Mouse (Mus musculus): ENCODE data around the gene Cdh12.

The Cdh12 gene

DNA sequence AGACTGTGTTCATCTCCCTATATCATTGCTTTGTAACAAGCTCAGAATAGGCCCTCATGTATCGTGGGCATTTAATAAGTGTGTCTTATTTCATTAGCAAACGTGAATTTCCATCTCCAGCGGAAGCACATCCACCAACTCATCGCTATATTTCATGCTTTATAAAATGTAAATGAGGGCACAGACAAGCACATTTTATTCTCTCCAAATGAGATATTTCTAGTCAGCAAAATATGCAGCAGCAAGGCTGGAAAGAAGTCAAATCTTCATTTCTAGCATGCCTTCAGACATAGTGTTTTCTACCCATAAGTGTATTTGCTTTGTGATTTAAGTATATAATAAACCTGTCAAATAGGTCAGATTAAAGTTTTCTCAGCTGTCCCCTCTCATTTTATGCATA lies 262.8 kb downstream of the Cdh12 start:
- DNase-seq (ENCODE audit: low spot score), result no peak

DNA sequence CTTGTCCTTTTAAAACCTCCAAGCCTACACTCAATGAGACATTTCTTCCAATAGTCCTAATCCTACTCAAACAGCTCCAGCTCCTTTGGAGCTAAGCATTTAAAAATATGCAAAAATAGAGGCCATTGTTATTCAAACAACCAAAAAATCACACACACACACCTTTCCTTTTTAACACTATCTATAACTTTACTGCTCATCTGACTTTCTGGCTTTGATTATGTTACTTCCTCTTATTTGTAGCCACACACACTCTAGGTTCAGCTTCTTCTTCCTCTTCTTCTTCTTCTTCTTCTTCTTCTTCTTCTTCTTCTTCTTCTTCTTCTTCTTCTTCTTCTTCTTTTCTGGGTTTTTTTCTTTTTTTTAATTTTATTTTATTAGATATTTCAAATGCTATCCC lies 323.2 kb downstream of the Cdh12 start:
- no peak for DNase-seq (ENCODE audit: low spot score)

DNA sequence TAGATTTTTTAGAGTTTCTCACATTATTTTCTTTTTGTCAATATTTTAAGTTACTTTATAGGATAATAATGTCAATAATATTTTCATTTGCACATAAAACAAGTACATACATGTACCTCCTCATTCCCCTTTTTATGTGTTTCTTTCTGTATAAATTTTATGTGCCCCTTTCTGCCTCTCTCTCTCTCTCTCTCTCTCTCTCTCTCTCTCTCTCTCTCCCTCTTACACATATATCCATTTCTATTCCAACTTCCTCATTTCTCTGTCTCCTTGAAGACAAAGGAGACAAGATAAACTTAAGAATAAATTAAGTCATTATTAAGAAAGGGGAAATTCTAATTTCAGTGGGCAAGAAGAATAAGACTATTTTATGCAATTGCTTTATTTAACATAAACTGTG lies 324.4 kb downstream of the Cdh12 start:
- no peak for DNase-seq (ENCODE audit: low spot score)

DNA sequence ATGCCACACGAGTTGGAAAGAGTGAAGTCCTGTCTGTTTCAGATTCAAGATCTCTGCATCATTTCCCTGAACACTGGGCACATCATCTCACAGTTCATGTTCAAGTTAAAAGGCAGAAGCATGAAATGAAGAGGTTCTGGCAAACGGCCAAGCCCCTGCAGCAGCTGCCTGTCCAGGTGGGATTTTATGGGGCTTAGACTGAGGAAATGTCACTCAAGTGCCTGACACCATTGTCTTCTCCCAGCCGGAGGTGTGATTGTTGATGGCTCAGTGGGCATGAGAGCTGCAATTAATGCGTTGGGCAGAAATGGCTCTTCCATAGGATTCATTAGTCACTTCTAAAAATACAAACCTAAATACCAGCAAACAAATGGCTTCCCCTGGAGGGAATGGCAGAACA lies 347.9 kb downstream of the Cdh12 start:
- no peak for DNase-seq (ENCODE audit: low spot score)

DNA sequence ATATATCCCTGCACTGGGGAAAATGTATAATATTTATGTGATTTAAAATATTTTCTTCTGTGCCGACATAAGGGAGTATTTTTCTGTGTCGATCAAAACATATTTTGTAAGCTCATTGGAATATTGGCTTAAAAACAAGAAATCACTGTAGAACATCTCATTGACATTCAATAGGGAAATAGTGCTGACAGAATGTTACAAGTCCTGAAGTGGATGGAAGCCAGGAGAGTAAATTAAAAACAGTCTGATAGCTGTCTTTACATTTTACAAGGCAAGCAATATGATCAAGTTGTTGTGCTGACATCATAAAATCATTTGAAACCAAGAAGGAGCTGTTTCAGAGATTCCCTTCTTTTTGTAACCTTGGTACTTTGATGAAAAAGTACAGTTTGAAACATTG lies 349.5 kb downstream of the Cdh12 start:
- DNase-seq (ENCODE audit: low spot score), result no peak

DNA sequence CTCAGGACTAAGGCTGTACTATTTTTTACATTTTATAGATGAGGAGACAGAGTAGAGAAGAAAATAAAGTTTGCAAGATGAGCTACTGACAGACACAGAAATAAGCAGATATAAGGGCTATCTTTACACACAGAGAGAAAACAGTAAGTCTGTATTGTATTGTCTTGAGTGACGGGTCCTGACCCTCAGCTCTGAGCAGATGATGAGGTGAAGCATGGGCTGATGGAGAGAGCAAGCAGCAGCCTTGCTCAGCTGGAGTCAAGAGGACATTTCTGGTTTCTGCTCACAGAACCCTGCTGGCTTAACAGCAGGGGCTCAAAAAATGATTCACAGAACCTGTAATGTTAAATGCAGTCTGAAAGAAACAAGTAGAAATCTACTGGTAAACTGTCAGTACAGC lies 386.8 kb downstream of the Cdh12 start:
- DNase-seq (ENCODE audit: low spot score), result no peak

DNA sequence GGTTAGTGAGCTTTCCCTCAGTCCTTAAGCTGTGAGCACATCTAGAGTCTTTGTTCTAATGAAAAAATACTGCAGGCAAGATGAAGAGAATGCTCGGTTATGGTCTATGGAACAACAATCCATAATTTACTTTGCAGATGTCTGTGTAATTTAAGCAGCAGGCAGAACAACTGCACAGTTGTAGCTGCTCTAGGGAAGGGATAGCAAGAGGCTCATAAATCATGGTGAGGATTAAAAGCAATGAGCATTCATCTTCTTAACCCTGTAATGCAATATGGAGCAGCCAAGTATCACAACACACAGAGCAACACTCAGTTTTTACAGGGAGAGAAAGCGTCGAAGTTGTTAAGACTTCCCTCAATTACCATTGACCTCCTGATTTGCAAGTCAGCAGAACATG lies 387.9 kb downstream of the Cdh12 start:
- DNase-seq (ENCODE audit: low spot score), result no peak

DNA sequence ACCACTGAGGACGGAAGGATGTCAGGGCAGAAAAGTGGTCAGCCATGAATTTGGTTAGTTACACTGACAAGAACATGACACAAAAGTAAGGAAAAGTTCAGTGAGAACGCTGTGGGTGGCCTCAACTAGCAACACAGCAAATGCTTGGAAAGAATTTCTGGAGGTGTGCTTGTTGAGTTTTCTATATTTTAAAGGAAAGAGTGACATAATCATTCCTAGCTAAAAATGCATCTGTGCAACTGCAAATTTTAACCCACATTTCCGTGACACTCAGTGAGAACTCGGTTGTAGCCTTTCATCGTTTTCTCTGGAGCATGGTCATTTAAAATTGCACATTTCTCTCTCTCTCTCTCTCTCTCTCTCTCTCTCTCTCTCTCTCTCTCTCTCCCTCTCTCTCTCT lies 392.4 kb downstream of the Cdh12 start:
- DNase-seq (ENCODE audit: low spot score), result no peak

DNA sequence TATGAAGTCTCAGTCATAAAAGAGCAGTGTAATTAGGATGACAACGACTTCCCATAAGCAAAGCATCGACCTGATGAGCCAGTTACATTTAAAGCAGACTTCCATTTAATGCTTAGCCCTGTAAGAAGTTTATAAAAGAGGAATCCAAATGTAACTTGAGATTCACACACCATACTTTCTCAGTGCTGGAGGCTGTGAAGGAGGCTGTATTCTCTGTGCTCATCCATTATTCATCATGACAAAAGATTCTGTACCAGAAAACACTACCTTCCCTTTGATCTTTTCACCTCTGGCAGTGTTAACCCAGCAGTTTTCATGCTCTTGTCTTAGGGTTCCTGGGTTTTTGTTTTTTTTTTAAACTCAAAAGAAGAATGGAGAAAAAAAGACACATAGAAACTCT lies 414.0 kb downstream of the Cdh12 start:
- no peak for DNase-seq (ENCODE audit: low spot score)

DNA sequence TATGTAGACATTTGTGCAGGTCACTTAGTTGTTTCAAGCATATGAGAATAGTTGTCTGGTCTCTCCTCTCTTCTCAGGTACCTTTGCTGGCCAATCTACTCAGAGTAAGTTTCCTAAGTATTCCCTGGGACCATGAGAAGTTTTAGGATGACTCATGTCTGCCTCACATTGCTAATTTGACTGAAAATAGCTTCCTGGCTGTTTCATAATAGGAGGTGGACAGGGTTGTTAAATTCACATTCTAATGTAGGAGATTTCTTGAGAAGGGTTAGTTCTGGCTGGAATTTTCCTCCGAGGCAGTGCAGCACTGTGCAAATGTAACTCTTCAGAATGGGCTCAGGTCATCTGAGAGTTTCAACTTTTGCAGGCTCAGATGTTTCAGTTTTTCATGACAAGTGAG lies 423.5 kb downstream of the Cdh12 start:
- no peak for DNase-seq (ENCODE audit: low spot score)

DNA sequence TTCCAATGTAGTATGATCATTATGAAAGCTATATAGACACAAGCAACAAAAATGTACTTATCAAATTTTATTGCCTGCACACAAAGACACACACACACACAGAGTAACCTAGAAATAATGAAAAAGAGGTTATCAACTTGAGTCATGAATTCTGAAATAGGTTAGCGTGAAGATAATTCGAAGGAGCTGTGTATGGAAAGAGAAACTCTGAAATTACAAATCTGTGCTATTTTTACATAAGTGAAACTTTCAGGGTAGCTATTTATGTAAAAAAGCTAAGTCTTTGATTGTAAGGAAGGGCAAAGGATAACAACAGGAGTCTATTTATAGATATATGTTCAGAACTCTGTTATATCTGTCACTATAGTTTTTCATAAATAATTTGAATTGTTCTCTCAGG lies 427.9 kb downstream of the Cdh12 start:
- no peak for DNase-seq (ENCODE audit: low spot score)

DNA sequence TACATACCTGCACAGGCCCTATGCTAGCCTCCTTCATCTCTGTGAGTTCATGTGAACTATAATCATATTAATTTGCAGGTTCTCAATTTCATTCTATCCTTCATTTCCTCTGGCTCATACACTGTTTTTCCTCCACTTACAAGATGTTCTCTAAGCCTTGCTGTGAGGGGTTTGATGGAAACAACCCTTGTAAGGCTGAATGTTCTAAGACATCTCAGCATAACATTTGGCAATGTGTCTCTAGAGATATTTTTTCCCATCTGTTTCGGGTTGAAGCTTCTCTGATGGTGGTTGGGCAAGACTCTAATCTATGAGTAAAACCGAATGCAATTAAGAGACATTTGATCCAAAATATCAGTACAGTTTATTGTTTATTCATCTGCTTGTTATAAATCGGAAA lies 444.4 kb downstream of the Cdh12 start:
- DNase-seq (ENCODE audit: low spot score), result no peak

DNA sequence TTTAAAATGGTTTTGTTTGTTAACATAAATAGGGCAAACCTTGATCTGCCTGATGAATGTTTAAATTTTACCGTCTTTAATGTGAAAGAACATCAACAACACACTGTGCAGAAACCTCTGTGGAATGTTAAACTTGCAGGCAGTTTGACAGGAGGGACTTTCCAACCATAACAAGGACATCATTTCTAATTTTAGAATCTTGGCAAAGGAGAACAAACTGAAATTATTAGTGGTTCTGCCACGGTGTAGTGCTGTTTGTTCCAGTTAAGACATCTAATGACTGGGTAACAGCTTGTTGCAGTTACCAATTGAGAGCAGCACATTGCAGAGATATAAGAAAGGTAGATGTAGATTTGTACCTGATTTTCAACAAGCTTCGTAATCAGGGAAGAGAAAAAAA lies 453.5 kb downstream of the Cdh12 start:
- DNase-seq (ENCODE audit: low spot score), result no peak

DNA sequence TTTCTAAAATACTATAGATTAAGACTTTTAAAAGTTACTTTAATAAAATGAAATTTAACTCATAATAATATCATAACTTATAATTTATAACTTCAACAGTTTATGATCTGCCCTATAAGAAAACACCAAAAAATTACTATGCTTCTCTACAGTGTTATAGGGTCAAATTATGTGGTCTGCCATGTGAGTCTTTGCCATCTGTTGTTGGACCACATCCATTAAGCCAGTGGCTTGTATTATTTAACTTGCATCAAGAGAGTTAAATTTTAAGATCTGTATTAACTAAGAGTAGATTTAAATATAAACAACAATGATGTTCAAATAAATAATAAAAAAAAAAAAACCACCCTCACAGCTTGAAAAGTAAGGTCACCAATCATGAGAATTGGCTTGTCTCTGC lies 479.2 kb downstream of the Cdh12 start:
- no peak for DNase-seq (ENCODE audit: low spot score)

DNA sequence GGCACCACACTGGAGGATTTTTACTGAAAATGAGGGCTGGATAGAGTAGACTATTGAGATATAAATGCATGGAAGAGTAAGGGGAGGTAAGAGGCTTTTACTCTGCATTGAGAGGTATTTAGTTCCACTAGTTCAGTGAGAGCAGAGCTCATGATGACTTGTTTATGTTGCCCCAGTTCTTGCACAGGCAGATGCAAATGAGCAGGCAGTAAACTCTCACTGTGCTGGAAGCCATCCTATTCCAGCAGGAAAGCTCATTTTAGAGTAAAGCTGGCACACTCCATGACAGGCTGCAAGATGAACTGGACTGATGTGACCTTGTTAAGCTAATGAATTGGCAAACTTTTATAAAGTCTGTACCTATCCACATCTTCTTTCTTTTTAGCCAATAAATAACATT lies 494.9 kb downstream of the Cdh12 start:
- DNase-seq (ENCODE audit: low spot score), result no peak

DNA sequence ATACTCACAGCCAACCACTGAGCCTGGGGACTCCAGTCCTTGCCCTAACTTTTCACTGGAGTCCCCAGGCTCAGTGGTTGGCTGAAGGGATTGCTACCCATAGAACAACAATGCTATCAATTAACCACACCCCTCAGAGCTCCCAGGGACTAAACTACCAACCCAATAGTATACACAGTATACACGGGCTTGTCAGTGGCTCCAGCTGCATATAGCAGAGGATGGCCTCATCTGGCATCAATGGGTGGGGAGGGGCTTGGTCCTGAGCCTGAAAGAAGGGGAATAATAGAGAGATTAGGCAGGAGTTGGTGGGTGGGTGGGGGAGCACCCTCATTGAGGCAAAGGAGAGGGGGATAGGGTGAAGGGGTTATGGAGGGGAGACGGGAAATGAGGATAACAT lies 518.4 kb downstream of the Cdh12 start:
- no peak for DNase-seq (ENCODE audit: low spot score)

DNA sequence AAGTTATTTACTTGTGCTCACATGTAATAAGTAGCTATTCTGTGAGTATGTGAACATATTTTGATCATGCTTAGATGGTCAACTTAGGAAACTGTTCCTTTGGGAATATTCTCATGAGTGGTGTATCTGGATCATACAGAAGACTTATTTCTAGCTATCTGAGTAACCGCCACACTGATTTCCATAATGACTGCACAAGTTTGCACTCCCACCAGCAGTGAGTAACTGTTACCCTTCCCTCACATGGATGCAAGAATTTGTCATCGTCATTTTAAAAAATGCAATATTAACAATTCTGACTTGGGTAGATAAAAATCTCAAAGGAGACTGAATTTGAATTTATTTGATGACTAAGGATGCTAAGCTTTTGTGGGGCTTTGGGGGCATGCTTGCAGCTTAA lies 522.0 kb downstream of the Cdh12 start:
- no peak for DNase-seq (ENCODE audit: low spot score)

DNA sequence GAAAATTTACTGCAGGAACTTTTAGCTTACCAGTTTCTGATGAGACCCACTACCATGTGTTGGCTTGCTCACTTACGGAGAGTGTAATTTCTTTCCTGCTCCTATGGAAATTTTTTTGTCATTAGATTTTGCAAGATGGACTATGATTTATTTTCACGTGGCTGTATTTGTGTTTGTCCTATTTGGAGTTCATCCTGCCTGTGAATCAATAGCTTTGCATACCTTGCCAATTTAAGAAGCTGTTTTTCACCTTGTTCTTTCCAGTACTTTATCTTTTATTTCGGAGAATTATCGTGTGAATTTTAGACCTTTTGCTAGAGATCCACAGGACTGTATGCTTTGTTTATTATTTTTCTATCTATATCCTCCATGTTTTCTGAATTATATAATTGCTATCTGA lies 551.5 kb downstream of the Cdh12 start:
- DNase-seq (ENCODE audit: low spot score), result no peak

DNA sequence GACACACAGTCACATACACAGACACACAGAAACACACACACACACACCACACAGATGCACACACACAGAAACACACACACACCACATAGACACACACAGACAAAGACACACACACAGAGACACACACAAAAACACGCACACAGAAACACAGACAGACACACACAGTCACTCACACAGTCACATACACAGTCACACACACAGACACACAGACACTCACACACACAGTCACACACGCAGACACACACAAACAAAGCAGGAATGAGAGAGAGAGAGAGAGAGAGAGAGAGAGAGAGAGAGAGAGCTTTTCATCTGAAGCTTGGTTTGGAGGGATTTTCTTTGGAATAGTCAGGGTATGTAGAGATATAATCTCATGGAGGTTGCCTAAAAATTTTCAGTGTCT lies 558.9 kb downstream of the Cdh12 start:
- DNase-seq (ENCODE audit: low spot score), result no peak

DNA sequence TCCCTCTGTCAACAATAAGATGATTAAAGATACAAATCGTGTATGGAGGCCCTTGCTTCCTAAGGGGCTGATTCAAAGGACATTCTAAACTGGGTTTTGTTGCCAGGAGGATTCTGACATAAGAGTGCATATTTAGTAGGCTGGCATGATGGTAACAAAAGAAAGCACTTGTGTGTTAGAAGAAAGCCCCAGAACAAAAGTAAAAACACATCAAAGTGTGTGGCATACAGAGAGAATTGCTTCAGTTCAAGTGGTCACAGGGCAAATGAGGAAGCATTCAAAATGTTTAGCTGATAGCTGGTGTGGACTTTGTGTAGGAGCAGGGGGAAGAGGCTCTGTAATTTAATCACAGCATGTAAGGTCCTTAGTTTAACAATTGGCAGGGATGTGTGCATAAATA lies 559.4 kb downstream of the Cdh12 start:
- DNase-seq (ENCODE audit: low spot score), result no peak

DNA sequence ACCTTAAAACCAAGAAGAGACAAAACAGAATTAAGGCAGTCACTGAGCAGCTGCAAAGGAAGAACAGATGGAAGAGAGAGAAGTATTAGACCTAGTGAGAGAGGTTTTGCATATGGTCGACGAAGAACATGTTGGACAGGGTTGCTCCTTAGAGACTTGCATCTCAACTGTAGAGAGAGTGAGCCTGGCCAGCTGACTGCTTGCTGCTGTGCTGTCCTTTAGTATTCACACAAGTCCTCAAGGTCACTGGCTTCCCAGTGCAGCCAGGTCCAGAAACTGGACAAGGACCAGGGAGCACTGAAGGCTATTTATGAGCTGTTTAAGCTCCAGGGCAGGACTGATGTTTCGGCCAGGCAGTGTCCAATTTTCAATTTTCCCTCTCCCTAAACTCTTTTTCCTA lies 559.9 kb downstream of the Cdh12 start:
- no peak for DNase-seq (ENCODE audit: low spot score)

DNA sequence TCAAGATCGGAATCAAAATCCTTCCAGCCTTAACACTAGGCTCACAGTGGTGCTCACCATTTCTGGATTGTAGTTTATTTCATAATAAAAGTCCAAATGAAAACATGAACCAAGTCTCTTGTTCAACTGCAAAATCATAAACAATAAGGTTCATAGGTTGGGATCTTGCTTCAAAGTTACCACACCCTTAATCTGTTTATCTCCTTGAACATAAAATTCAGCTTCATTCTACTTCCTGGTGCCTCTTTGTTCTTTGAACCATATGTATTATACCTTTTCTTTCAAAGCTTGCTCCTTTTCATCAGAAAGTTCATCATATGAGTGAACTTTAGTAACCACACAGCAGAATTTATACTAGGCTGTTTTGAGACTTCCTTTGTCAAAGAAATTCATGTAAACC lies 614.6 kb downstream of the Cdh12 start:
- DNase-seq (ENCODE audit: low spot score), result no peak

DNA sequence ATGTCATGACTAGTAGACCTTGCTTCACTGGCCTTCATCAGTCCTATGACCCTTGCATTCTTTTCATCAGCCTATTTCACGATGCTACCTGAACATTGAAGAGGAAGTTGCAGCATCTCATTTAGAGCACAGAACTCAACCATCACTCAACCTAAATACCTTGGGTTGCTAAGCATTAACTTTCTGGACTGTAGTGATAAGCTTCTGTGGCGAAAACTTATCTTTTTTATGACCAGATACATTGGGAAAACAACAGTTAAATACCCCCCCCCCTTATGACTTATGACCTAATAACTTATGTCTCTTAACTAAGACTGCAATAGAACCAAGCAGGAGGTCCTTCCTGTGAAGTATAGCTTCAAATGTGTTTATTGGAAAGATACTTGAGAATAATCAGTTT lies 620.2 kb downstream of the Cdh12 start:
- DNase-seq (ENCODE audit: low spot score), result no peak

DNA sequence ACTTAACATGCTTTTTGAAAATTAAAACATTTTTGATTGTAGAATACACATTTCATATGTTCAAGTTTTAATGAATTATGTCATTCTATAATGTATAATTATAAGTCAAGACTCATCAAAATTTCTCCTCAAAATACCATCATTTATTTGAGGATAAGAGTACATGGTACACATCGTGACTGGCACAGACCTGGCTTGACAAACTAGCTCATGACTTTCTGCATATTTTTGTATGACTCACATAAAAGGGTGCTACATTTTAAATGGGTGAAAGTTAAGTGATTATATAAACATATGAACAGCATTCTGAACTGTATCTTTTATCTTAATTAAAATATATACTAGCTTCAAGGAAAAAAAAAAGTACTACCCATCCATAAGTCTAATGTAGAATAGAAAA lies 643.8 kb downstream of the Cdh12 start:
- DNase-seq (ENCODE audit: low spot score), result no peak

DNA sequence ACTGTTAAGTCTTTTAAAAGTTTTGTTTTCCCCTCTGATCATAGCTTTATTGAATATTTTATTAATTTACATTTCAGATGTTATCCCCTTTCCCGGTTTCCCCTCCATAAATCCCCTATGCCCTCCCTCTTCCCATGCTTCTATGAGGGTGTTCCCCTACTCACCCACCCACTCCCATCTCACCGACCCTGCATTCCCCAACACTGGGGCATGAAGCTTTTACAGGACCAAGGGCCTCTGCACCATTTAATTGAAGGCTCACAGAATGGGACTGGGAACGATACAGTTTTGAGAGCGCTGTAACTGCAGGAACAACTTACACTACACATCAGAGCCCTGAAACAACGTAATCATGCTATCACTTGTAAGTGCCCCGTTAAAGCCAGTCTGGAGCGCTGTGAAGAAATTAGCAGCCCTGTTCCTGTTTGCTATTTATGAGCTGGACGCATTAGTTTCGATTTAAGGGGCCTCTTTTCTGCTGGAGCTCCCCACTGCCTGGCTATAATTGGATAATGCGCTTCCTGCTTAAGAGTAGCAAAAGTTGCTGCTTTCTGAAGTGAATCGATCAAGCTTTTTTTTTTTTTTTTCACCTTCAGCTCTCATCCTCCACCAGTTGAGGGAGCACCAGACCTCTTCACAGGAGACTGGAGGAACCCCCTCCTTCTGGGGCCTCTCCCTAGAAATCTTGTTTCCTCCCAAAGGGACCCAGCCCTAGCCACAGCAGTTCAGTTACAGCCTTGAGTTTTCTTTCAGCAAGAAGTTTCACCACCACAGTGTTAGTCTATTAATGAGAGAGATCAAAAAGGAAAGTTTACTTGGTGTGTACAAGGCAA lies 660.2 kb downstream of the Cdh12 start:
- no peak for DNase-seq (ENCODE audit: low spot score)
